Mouse (Mus musculus): ENCODE results near the gene Frs3. TPM values are rescaled to one million over a fixed set of nuclear protein-coding genes. Genes with fewer than 3 reads are reported as not detected.

Gene Frs3
- 13.8 and 15.6 TPM in 2 replicates for polyA plus RNA-seq (2012; rRNA removed; ENCODE audit: low replicate concordance)

GRCm38 (mm10) chr17:47688608-47689575 is at the start of gene Frs3:
Gene Frs3, plus strand, starts transcription at chr17:47689030.

GRCm38 (mm10) chr17:47688344-47688607 is 554 bp upstream of the Frs3 start, which contains the start of gene Tomm6:
Gene Tomm6, minus strand, starts transcription at chr17:47688386.

GRCm38 (mm10) chr17:47694442-47694502 is 5.4 kb downstream of the Frs3 start, which contains the start of gene Gm21981:
Gene Gm21981, minus strand, starts transcription at chr17:47694455.

GRCm38 (mm10) chr17:47694503-47695336 is 5.9 kb downstream of the Frs3 start, which contains the start of gene Prickle4:
Gene Prickle4, minus strand, starts transcription at chr17:47694736.

GRCm38 (mm10) chr17:47726566-47726965 is 37.7 kb downstream of the Frs3 start, which contains the start of gene Pgc:
Gene Pgc, plus strand, starts transcription at chr17:47726842.

GRCm38 (mm10) chr17:47736856-47737255 is 48.0 kb downstream of the Frs3 start, which contains the start of gene Tfeb:
Gene Tfeb, plus strand, starts transcription at chr17:47737030.

Other genes starting within 250 kb of the Frs3 start
- gene Taf8, start 186.7 kb upstream of the Frs3 start, polyA plus RNA-seq (2012; rRNA removed; ENCODE audit: low replicate concordance): 25.0 and 34.5 TPM in 2 replicates
- gene Ccnd3, start 184.0 kb upstream of the Frs3 start, polyA plus RNA-seq (2012; rRNA removed; ENCODE audit: low replicate concordance): 165 and 189 TPM in 2 replicates
- gene Bysl, start 77.5 kb upstream of the Frs3 start, polyA plus RNA-seq (2012; rRNA removed; ENCODE audit: low replicate concordance): 12.1 and 16.8 TPM in 2 replicates
- 30.1 and 35.1 TPM in 2 replicates for gene Med20, start 77.4 kb upstream of the Frs3 start, polyA plus RNA-seq (2012; rRNA removed; ENCODE audit: low replicate concordance)
- 0.92 and 3.5 TPM in 2 replicates for gene Gm20517, start 77.4 kb upstream of the Frs3 start, polyA plus RNA-seq (2012; rRNA removed; ENCODE audit: low replicate concordance)
- gene Usp49, start 58.3 kb upstream of the Frs3 start, polyA plus RNA-seq (2012; rRNA removed; ENCODE audit: low replicate concordance): 10.6 and 11.0 TPM in 2 replicates
- 108 and 152 TPM in 2 replicates for gene Tomm6, start 644 bp upstream of the Frs3 start, polyA plus RNA-seq (2012; rRNA removed; ENCODE audit: low replicate concordance)
- gene Gm21981, start 5.4 kb downstream of the Frs3 start, polyA plus RNA-seq (2012; rRNA removed; ENCODE audit: low replicate concordance): 2.8 and 5.5 TPM in 2 replicates
- 7.4 and 9.1 TPM in 2 replicates for gene Prickle4, start 5.7 kb downstream of the Frs3 start, polyA plus RNA-seq (2012; rRNA removed; ENCODE audit: low replicate concordance)
- 0.50 and 0.56 TPM in 2 replicates for gene Pgc, start 37.8 kb downstream of the Frs3 start, polyA plus RNA-seq (2012; rRNA removed; ENCODE audit: low replicate concordance)
- gene Tfeb, start 48.0 kb downstream of the Frs3 start, polyA plus RNA-seq (2012; rRNA removed; ENCODE audit: low replicate concordance): 20.9 and 24.8 TPM in 2 replicates
- 10.0 and 35.1 TPM in 2 replicates for gene Mdfi, start 145.7 kb downstream of the Frs3 start, polyA plus RNA-seq (2012; rRNA removed; ENCODE audit: low replicate concordance)
- 29.1 and 59.3 TPM in 2 replicates for gene Foxp4, start 235.6 kb downstream of the Frs3 start, polyA plus RNA-seq (2012; rRNA removed; ENCODE audit: low replicate concordance)